Mouse (Mus musculus) thymus, adult 2 months (tissue): ENCODE results near the gene 4930455H04Rik. TPM values are rescaled to one million over a fixed set of nuclear protein-coding genes. Genes with fewer than 3 reads are reported as not detected.

Experiments
- DNase-seq: peaks from one replicate; pipeline ENCODE4 v3.0.0; 2021
- H3K27ac ChIP-seq: fragments of 200-500 bp; 2 replicates; pipeline ENCODE4 v1.5.1; 2012; ENCODE audit warnings: low read length, control low read depth; ENCODE audit not compliant: control insufficient read depth, insufficient read depth
- H3K27me3 ChIP-seq: fragments of 200-500 bp; 2 replicates; pipeline ENCODE4 v1.6.1; 2012; ENCODE audit warnings: mild to moderate bottlenecking, low read length, moderate library complexity, mixed read lengths; ENCODE audit not compliant: control insufficient read depth, insufficient read depth
- H3K36me3 ChIP-seq: fragments of 200-500 bp; 2 replicates; pipeline ENCODE4 v1.6.1; 2012; ENCODE audit warnings: mild to moderate bottlenecking, low read length, moderate library complexity; ENCODE audit not compliant: control insufficient read depth, insufficient read depth
- H3K4me1 ChIP-seq: fragments of 200-500 bp; replicated peaks from 2 replicates; pipeline ENCODE4 v1.6.1; 2012; ENCODE audit warnings: low read length; ENCODE audit not compliant: control insufficient read depth, insufficient read depth
- H3K4me3 ChIP-seq: fragments of 200-500 bp; 2 replicates; pipeline ENCODE4 v1.5.1; 2012; ENCODE audit warnings: mild to moderate bottlenecking, low read length, control low read depth, moderate library complexity; ENCODE audit not compliant: control insufficient read depth, insufficient read depth
- CTCF ChIP-seq: fragments of 200-500 bp; IDR thresholded peaks from 2 replicates; pipeline ENCODE4 v1.5.1; 2012; ENCODE audit warnings: mild to moderate bottlenecking, control low read depth, low read length, moderate library complexity, borderline replicate concordance; ENCODE audit not compliant: control insufficient read depth, poor library complexity, insufficient read depth; ENCODE audit errors: extremely low read depth
- POLR2A ChIP-seq: fragments of 200-500 bp; IDR thresholded peaks from 2 replicates; pipeline ENCODE4 v1.6.1; 2012; ENCODE audit warnings: mild to moderate bottlenecking, low read length, control low read depth, moderate library complexity; ENCODE audit not compliant: control insufficient read depth, poor library complexity, insufficient read depth; ENCODE audit errors: extremely low read depth
- WGBS: fragments of 180-500 bp; shearing (Covaris S2); methylation state at CpG from one replicate; pipeline ENCODE4 v1.1.7; 2018; 5-methylcytosine and 5-hydroxymethylcytosine counted together
- polyA plus RNA-seq: library from polyadenylated mRNA; depleted of rRNA; stranded (reverse); fragments of >200 nt; gene quantifications from 2 replicates; pipeline ENCODE4 v1.2.3, GENCODE M21; 2012

4930455H04Rik gene
- polyA plus RNA-seq, 1 experiment, result not detected

GRCm38 (mm10) chr3:116952242-116952899, 15.7 kb upstream of the 4930455H04Rik start:
- no peak for DNase-seq
- Histone ChIP-seq H3K36me3 (no peaks in the 10 kb centered on the region), H3K27ac (no peak overlapping the region), H3K4me3 (no peak overlapping the region), H3K4me1 (no peaks in the 10 kb centered on the region), H3K27me3 (no peaks in the 10 kb centered on the region)
- 91% methylated on average over 8 of the region's 8 CpGs for WGBS
- no peak for TF ChIP-seq CTCF
- TF ChIP-seq POLR2A, result no peak

DNA sequence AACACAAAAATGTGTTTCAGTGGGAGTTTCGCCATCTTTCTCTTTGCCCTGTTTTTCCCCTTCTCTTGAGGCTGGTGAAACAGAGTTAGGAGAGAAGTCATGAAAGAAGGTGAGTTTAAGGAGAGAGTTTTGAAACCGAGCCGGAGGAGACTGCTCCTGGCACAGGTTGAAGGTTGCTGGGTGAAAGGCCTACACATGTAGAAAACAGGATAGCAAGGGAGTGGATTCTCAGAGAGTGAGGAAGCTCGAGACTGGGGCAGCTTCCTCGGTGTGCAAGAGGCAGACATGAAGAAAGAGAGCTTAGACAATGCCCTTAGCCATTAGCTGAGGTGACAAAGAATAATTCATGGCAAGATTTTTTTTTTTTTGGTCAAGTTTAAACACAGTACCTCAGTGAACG, 14.7 kb upstream of the 4930455H04Rik start:
- Histone ChIP-seq H3K4me3 (no peak overlapping the region), H3K36me3 (no peaks in the 10 kb centered on the region), H3K4me1 (no peaks in the 10 kb centered on the region), H3K27me3 (no peaks in the 10 kb centered on the region), H3K27ac (no peak overlapping the region)
- TF ChIP-seq CTCF (no peak), POLR2A (no peak)
- DNase-seq, result no peak
- 83% methylated on average over 6 of the region's 6 CpGs for WGBS

DNA sequence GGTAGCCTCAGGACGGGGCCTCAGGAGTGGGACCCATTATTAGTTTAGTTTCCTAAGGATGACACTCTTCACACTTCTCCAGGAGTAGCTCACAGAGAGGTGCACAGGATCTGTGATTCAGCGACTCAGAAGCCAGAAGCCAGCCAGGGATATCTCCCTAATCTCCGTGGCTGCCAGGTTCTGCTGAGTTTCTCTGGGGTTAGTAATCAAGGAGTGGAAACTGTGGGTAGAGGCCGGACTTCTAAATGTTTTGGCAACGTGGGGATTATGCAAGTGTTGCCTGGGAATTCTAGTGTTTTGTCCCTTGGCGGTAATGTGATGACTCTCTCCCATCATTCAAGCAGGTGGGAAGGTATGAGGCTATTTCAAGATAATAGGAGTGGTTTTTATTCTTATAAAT, 13.0 kb upstream of the 4930455H04Rik start:
- TF ChIP-seq CTCF (no peak), POLR2A (no peak)
- H3K36me3 ChIP-seq, result no peaks in the 10 kb centered on the region
- 78% methylated on average over 6 of the region's 6 CpGs for WGBS
- no peak for DNase-seq
- H3K27ac ChIP-seq, result no peak overlapping the region
- H3K4me3 ChIP-seq, result no peak overlapping the region
- H3K4me1 ChIP-seq, result no peaks in the 10 kb centered on the region
- no peaks in the 10 kb centered on the region for H3K27me3 ChIP-seq

GRCm38 (mm10) chr3:116960414-116960813, 7.7 kb upstream of the 4930455H04Rik start:
- no peak for DNase-seq
- Histone ChIP-seq H3K27me3 (no peaks in the 10 kb centered on the region), H3K4me3 (no peak overlapping the region), H3K36me3 (no peaks in the 10 kb centered on the region), H3K4me1 (no peaks in the 10 kb centered on the region), H3K27ac (no peak overlapping the region)
- TF ChIP-seq CTCF (no peak), POLR2A (no peak)
- 89% methylated on average over 2 of the region's 2 CpGs for WGBS

- 86% methylated on average over 15 of the region's 15 CpGs for WGBS
- Histone ChIP-seq H3K27ac (no peak overlapping the region), H3K27me3 (no peaks in the 10 kb centered on the region), H3K4me1 (no peaks in the 10 kb centered on the region), H3K4me3 (no peak overlapping the region), H3K36me3 (no peaks in the 10 kb centered on the region)
- DNase-seq, result no peak
- TF ChIP-seq POLR2A (no peak), CTCF (no peak)
Observed at GRCm38 (mm10) chr3:116961354-116962142, 6.5 kb upstream of the 4930455H04Rik start.

DNA sequence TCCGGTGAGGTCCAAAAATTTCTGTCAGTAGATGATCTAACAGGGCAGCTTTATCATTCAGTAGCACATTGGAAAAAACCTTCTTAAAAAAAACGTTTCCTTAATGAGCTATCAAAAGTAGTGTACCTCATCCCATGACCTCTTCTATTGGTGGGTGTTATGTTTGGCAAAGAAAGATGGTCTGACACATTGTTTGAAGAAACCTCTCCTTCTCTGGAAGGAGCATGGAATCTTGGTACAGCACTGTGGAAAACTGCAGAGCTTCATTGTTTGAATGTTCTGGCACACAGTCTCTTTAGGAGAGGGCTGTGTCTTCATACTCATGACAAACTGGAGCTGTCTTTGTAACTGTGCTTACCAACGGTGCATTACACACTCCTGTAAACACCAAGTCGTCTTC, 4.9 kb upstream of the 4930455H04Rik start:
- H3K27ac ChIP-seq, result no peak overlapping the region
- no peaks in the 10 kb centered on the region for H3K36me3 ChIP-seq
- H3K4me3 ChIP-seq, result no peak overlapping the region
- TF ChIP-seq POLR2A (no peak), CTCF (no peak)
- 68% methylated on average over 4 of the region's 4 CpGs for WGBS
- no peak for DNase-seq
- no peaks in the 10 kb centered on the region for H3K27me3 ChIP-seq
- H3K4me1 ChIP-seq, result no peaks in the 10 kb centered on the region
